Mouse (Mus musculus) thymus, postnatal 4 days (tissue): Measurements from ENCODE around the gene Slbp.

Experiments used
- DNase-seq: peaks from one replicate; pipeline ENCODE4 v3.0.0; 2021

The Slbp gene

GRCm38 (mm10) chr5:33627968-33628367 is 24.4 kb downstream of the Slbp start:
- DNase-seq: no peak

GRCm38 (mm10) chr5:33623766-33624165 is 28.6 kb downstream of the Slbp start:
- no peak for DNase-seq

- no peak for DNase-seq
These were observed 29.7 kb downstream of the Slbp start for GRCm38 (mm10) chr5:33622671-33623070.

- DNase-seq: no peak
These were observed 38.0 kb downstream of the Slbp start for GRCm38 (mm10) chr5:33614391-33614790.

GRCm38 (mm10) chr5:33611795-33612194 is 40.6 kb downstream of the Slbp start:
- DNase-seq: no peak

GRCm38 (mm10) chr5:33609226-33609625 is 43.1 kb downstream of the Slbp start:
- no peak for DNase-seq

- no peak for DNase-seq
These were observed 44.9 kb downstream of the Slbp start for GRCm38 (mm10) chr5:33607434-33607833.

- DNase-seq: no peak
These were observed 45.7 kb downstream of the Slbp start for GRCm38 (mm10) chr5:33606631-33607030.

- DNase-seq: no peak
These were observed 47.1 kb downstream of the Slbp start for GRCm38 (mm10) chr5:33605314-33605713.

- DNase-seq: peak; percentile 60
These were observed 58.8 kb downstream of the Slbp start for GRCm38 (mm10) chr5:33593620-33594019.

- DNase-seq: peak; percentile 87
These were observed 63.0 kb downstream of the Slbp start for GRCm38 (mm10) chr5:33589221-33589888.

- no peak for DNase-seq
These were observed 64.3 kb downstream of the Slbp start for GRCm38 (mm10) chr5:33588066-33588465.

GRCm38 (mm10) chr5:33587498-33588058 is 64.8 kb downstream of the Slbp start:
- no peak for DNase-seq
